Mouse (Mus musculus) liver, embryonic 14.5 days (tissue): ENCODE results near the gene Ralgps1. TPM values are rescaled to one million over a fixed set of nuclear protein-coding genes. Genes with fewer than 3 reads are reported as not detected.

ENCODE experiments used
- ATAC-seq: fragments of 200-750 bp; cut with Nextera tagmentation; 2 replicates; pipeline ENCODE4 v1.8.0; 2017; ENCODE audit warnings: moderate number of reproducible peaks, mild to moderate bottlenecking, moderate library complexity; ENCODE audit not compliant: insufficient read depth
- DNase-seq, 3 experiments: peaks; one replicate each; pipeline ENCODE4 v3.0.0-alpha.2; 2012 to 2013; ENCODE audit warnings: low read depth in 3 of 3, low spot score in 3 of 3
- H3K27ac ChIP-seq: fragments of 300-500 bp; sonication (generic); 2 replicates; pipeline ENCODE4 v1.5.1; 2014; ENCODE audit warnings: moderate library complexity, mild to moderate bottlenecking, control low read depth, inconsistent platforms
- H3K27me3 ChIP-seq: fragments of 300-500 bp; sonication (generic); 2 replicates; pipeline ENCODE4 v1.6.1; 2014; ENCODE audit warnings: mild to moderate bottlenecking, low read length, moderate library complexity; ENCODE audit not compliant: control insufficient read depth, insufficient read depth
- H3K36me3 ChIP-seq: fragments of 300-500 bp; sonication (generic); replicated peaks from 2 replicates; pipeline ENCODE4 v1.6.1; 2014; ENCODE audit warnings: low read depth; ENCODE audit not compliant: control insufficient read depth, insufficient read depth
- H3K4me1 ChIP-seq, 2 experiments: fragments of 200-500 bp in 1 of 2; fragments of 300-500 bp in 1 of 2; sonication (generic) in 1 of 2; replicated peaks; 2 replicates each; pipeline ENCODE4 v1.6.1; 2012 to 2014; ENCODE audit warnings: antibody characterized with exemption in 1 of 2, inconsistent platforms in 1 of 2, low read length in 1 of 2; ENCODE audit not compliant: control insufficient read depth in 2 of 2, insufficient read depth in 2 of 2
- H3K4me2 ChIP-seq: fragments of 300-500 bp; sonication (generic); 2 replicates; pipeline ENCODE4 v1.6.1; 2014; ENCODE audit warnings: low read depth, mild to moderate bottlenecking, control low read depth, moderate library complexity
- H3K4me3 ChIP-seq, 2 experiments: fragments of 200-500 bp in 1 of 2; fragments of 300-500 bp in 1 of 2; sonication (generic) in 1 of 2; 2 replicates each; pipeline ENCODE4 v1.5.1; 2012 to 2014; ENCODE audit warnings: low read depth in 2 of 2, low read length in 2 of 2, mild to moderate bottlenecking in 2 of 2, control low read depth in 1 of 2, inconsistent platforms in 1 of 2, moderate library complexity in 1 of 2; ENCODE audit not compliant: insufficient read depth in 1 of 2
- H3K9ac ChIP-seq: fragments of 300-500 bp; sonication (generic); replicated peaks from 2 replicates; pipeline ENCODE4 v1.6.1; 2014; ENCODE audit warnings: mild to moderate bottlenecking, control low read depth, moderate library complexity
- H3K9me3 ChIP-seq: fragments of 300-500 bp; sonication (generic); 2 replicates; pipeline ENCODE4 v1.6.1; 2016; ENCODE audit warnings: low read length, mixed read lengths; ENCODE audit not compliant: control insufficient read depth
- CTCF ChIP-seq: IDR thresholded peaks from 2 replicates; pipeline ENCODE4 v1.5.1; 2016; ENCODE audit warnings: antibody characterized with exemption, low read depth, control low read depth
- EP300 ChIP-seq: IDR thresholded peaks from 2 replicates; pipeline ENCODE4 v1.6.1; 2016; ENCODE audit warnings: antibody characterized with exemption, low read depth
- WGBS: fragments of 180-500 bp; shearing (Covaris S2); extraction: QIAGEN DNeasy Blood & Tissue Kit; methylation state at CpG from one replicate; pipeline ENCODE4 v1.1.7; 2014; ENCODE audit not compliant: insufficient replicate concordance; 5-methylcytosine and 5-hydroxymethylcytosine counted together
- microRNA-seq: library from miRNA; unstranded; fragments of <30 nt; microRNA quantifications from one replicate; pipeline ENCODE4, GENCODE M21; 2016
- polyA plus RNA-seq, 2 experiments: library from polyadenylated mRNA; depleted of rRNA in 1 of 2; stranded (reverse) in 1 of 2; unstranded in 1 of 2; fragments of >200 nt; fragmentation: Nextera tagmentation in 1 of 2; extraction: Ambion mirVana in 1 of 2; gene quantifications; 2 replicates each; pipeline versions ENCODE4 v1.2.1 to v1.2.3; 2012 to 2014

Gene Ralgps1
- polyA plus RNA-seq, 2 experiments = 0.58 to 0.71 TPM

GRCm38 (mm10) chr2:33084221-33084620 lies 287.1 kb downstream of the Ralgps1 start:
- Histone ChIP-seq H3K27me3 (no peaks in the 10 kb centered on the region), H3K4me2 (no peak overlapping the region), H3K36me3 (no peaks in the 10 kb centered on the region), H3K9me3 (no peaks in the 10 kb centered on the region), H3K27ac (no peak overlapping the region), H3K4me3 (no peak overlapping the region), H3K4me1 (peaks cover 0 to 2% of the 10 kb centered on the region in 2 experiments; a peak in 2 of 4 replicates), H3K9ac (no peak overlapping the region)
- no peak for TF ChIP-seq CTCF
- no peak for TF ChIP-seq EP300
- ATAC-seq (no peak), DNase-seq (no peak)
- 48% methylated on average over 3 of the region's 3 CpGs for WGBS

Small RNA genes within 50 kb of the gene (microRNA-seq; reads per million reads assigned to microRNA genes)
- not detected for gene Gm25998

Other genes starting within 250 kb of the Ralgps1 start
- gene Garnl3, start 239.8 kb downstream of the Ralgps1 start, polyA plus RNA-seq (2012; rRNA removed) = 0.34 and 0.56 TPM in 2 replicates
- gene Garnl3, start 239.8 kb downstream of the Ralgps1 start, polyA plus RNA-seq (2014; fragmentation: Nextera tagmentation; extraction: Ambion mirVana) = 0.53 and 1.3 TPM in 2 replicates
- 1.8 and 1.9 TPM in 2 replicates for gene Angptl2, start 155.4 kb downstream of the Ralgps1 start, polyA plus RNA-seq (2012; rRNA removed)
- gene Angptl2, start 155.4 kb downstream of the Ralgps1 start, polyA plus RNA-seq (2014; fragmentation: Nextera tagmentation; extraction: Ambion mirVana) = 1.3 and 1.4 TPM in 2 replicates
- gene Zbtb34, start 59.8 kb upstream of the Ralgps1 start, polyA plus RNA-seq (2012; rRNA removed) = 3.7 and 3.9 TPM in 2 replicates
- 1.3 and 1.8 TPM in 2 replicates for gene Zbtb34, start 59.8 kb upstream of the Ralgps1 start, polyA plus RNA-seq (2014; fragmentation: Nextera tagmentation; extraction: Ambion mirVana)
- 3.8 and 4.0 TPM in 2 replicates for gene Zbtb43, start 97.1 kb upstream of the Ralgps1 start, polyA plus RNA-seq (2012; rRNA removed)
- gene Zbtb43, start 97.1 kb upstream of the Ralgps1 start, polyA plus RNA-seq (2014; fragmentation: Nextera tagmentation; extraction: Ambion mirVana) = 5.3 and 6.1 TPM in 2 replicates